Mouse (Mus musculus) stomach, postnatal 0 days (tissue): ENCODE measurements around the gene N4bp2. TPM values are rescaled to one million over a fixed set of nuclear protein-coding genes. Genes with fewer than 3 reads are reported as not detected.

Experiments used
- ATAC-seq: fragments of 200-750 bp; cut with Nextera tagmentation; 2 replicates; pipeline ENCODE4 v1.8.0; 2017; ENCODE audit not compliant: low FRiP score, low TSS enrichment
- DNase-seq: peaks from one replicate; pipeline ENCODE4 v3.0.0-alpha.2; 2016; ENCODE audit warnings: low spot score
- H3K27ac ChIP-seq: fragments of 300-500 bp; sonication (generic); replicated peaks from 2 replicates; pipeline ENCODE4 v1.5.1; 2014; ENCODE audit warnings: mild to moderate bottlenecking, control low read depth
- H3K27me3 ChIP-seq: fragments of 300-500 bp; sonication (generic); 2 replicates; pipeline ENCODE4 v1.6.1; 2014; ENCODE audit warnings: low read length; ENCODE audit not compliant: control insufficient read depth, insufficient read depth
- H3K36me3 ChIP-seq: fragments of 300-500 bp; sonication (generic); 2 replicates; pipeline ENCODE4 v1.6.1; 2014; ENCODE audit warnings: low read length, mixed read lengths; ENCODE audit not compliant: control insufficient read depth, insufficient read depth
- H3K4me1 ChIP-seq: fragments of 300-500 bp; sonication (generic); replicated peaks from 2 replicates; pipeline ENCODE4 v1.6.1; 2014; ENCODE audit warnings: antibody characterized with exemption; ENCODE audit not compliant: control insufficient read depth, insufficient read depth
- H3K4me2 ChIP-seq: fragments of 300-500 bp; sonication (generic); replicated peaks from 2 replicates; pipeline ENCODE4 v1.6.1; 2014; ENCODE audit warnings: low read depth, mild to moderate bottlenecking, control low read depth, moderate library complexity
- H3K4me3 ChIP-seq: fragments of 300-500 bp; sonication (generic); 2 replicates; pipeline ENCODE4 v1.5.1; 2014; ENCODE audit warnings: low read depth, low read length, control low read depth
- H3K9ac ChIP-seq: fragments of 300-500 bp; sonication (generic); 2 replicates; pipeline ENCODE4 v1.6.1; 2014; ENCODE audit warnings: mild to moderate bottlenecking, low read length, control low read depth, mixed read lengths
- H3K9me3 ChIP-seq: fragments of 300-500 bp; sonication (generic); 2 replicates; pipeline ENCODE4 v1.6.1; 2016; ENCODE audit warnings: low read length; ENCODE audit not compliant: control insufficient read depth
- CTCF ChIP-seq: IDR thresholded peaks from 2 replicates; pipeline ENCODE4 v1.5.1; 2016; ENCODE audit warnings: antibody characterized with exemption, low read depth, mild to moderate bottlenecking, moderate library complexity
- EP300 ChIP-seq: optimal IDR thresholded peaks from 2 replicates; pipeline ENCODE3; 2016; ENCODE audit warnings: antibody characterized with exemption
- WGBS: fragments of 180-500 bp; shearing (Covaris S2); extraction: QIAGEN DNeasy Blood & Tissue Kit; methylation state at CpG from one replicate; pipeline ENCODE4 v1.1.7; 2014; 5-methylcytosine and 5-hydroxymethylcytosine counted together
- polyA plus RNA-seq: library from polyadenylated mRNA; unstranded; fragments of >200 nt; fragmentation: Nextera tagmentation; extraction: Ambion mirVana; gene quantifications from 2 replicates; pipeline ENCODE4 v1.2.1, GENCODE M21; 2015

N4bp2 gene
- polyA plus RNA-seq, 1 experiment from 2014 or later, result 6.0 TPM

GRCm38 (mm10) chr5:65724311-65725054 lies 38.8 kb upstream of the N4bp2 start:
- H3K9me3 ChIP-seq, result no peaks in the 10 kb centered on the region
- TF ChIP-seq CTCF (peak; percentile 78), EP300 (no peak)
- H3K9ac ChIP-seq, result peak overlapping the region; percentile 58
- peak overlapping the region; percentile 95 for H3K27ac ChIP-seq
- peak overlapping the region; percentile 36 for H3K4me3 ChIP-seq
- no peaks in the 10 kb centered on the region for H3K36me3 ChIP-seq
- H3K4me1 ChIP-seq, result no peaks in the 10 kb centered on the region
- DNase-seq, result peak; percentile 81
- H3K27me3 ChIP-seq, result no peaks in the 10 kb centered on the region
- peak; percentile 89 for ATAC-seq
- WGBS, result 1% methylated on average over 23 of the region's 23 CpGs
- H3K4me2 ChIP-seq, result peak overlapping the region; percentile 67

GRCm38 (mm10) chr5:65731173-65732007 lies 31.9 kb upstream of the N4bp2 start:
- H3K9me3 ChIP-seq, result no peaks in the 10 kb centered on the region
- H3K27me3 ChIP-seq, result no peaks in the 10 kb centered on the region
- H3K9ac ChIP-seq, result no peak overlapping the region
- H3K4me1 ChIP-seq, result no peaks in the 10 kb centered on the region
- no peak for TF ChIP-seq EP300
- TF ChIP-seq CTCF, result no peak
- H3K4me2 ChIP-seq, result no peak overlapping the region
- H3K36me3 ChIP-seq, result no peaks in the 10 kb centered on the region
- no peak overlapping the region for H3K27ac ChIP-seq
- DNase-seq, result peak; percentile 56
- peak; percentile 54 for ATAC-seq
- WGBS, result 55% methylated on average over 9 of the region's 9 CpGs
- no peak overlapping the region for H3K4me3 ChIP-seq

GRCm38 (mm10) chr5:65735601-65736000 lies 27.7 kb upstream of the N4bp2 start:
- no peak for TF ChIP-seq CTCF
- TF ChIP-seq EP300, result no peak
- H3K36me3 ChIP-seq, result no peaks in the 10 kb centered on the region
- DNase-seq, result no peak
- no peak overlapping the region for H3K27ac ChIP-seq
- ATAC-seq, result no peak
- H3K9me3 ChIP-seq, result no peaks in the 10 kb centered on the region
- no peak overlapping the region for H3K9ac ChIP-seq
- 70% methylated on average over 2 of the region's 2 CpGs for WGBS
- H3K27me3 ChIP-seq, result no peaks in the 10 kb centered on the region
- no peaks in the 10 kb centered on the region for H3K4me1 ChIP-seq
- no peak overlapping the region for H3K4me3 ChIP-seq
- H3K4me2 ChIP-seq, result no peak overlapping the region

GRCm38 (mm10) chr5:65739366-65739765 lies 24.0 kb upstream of the N4bp2 start:
- Histone ChIP-seq H3K9ac (no peak overlapping the region), H3K27ac (no peak overlapping the region), H3K27me3 (no peaks in the 10 kb centered on the region), H3K9me3 (no peaks in the 10 kb centered on the region), H3K4me1 (no peaks in the 10 kb centered on the region), H3K36me3 (no peaks in the 10 kb centered on the region), H3K4me3 (no peak overlapping the region), H3K4me2 (no peak overlapping the region)
- TF ChIP-seq CTCF (no peak), EP300 (no peak)
- DNase-seq, result no peak
- no peak for ATAC-seq
- 94% methylated on average over 3 of the region's 3 CpGs for WGBS

- H3K9me3 ChIP-seq, result no peaks in the 10 kb centered on the region
- TF ChIP-seq CTCF, result no peak
- no peak for TF ChIP-seq EP300
- H3K4me3 ChIP-seq, result no peak overlapping the region
- no peaks in the 10 kb centered on the region for H3K4me1 ChIP-seq
- no peak for DNase-seq
- H3K27ac ChIP-seq, result no peak overlapping the region
- no peak for ATAC-seq
- no peak overlapping the region for H3K9ac ChIP-seq
- no peaks in the 10 kb centered on the region for H3K27me3 ChIP-seq
- 66% methylated on average over 5 of the region's 5 CpGs for whole genome bisulfite sequencing
- H3K36me3 ChIP-seq, result no peaks in the 10 kb centered on the region
- H3K4me2 ChIP-seq, result no peak overlapping the region
Observed at GRCm38 (mm10) chr5:65746908-65747307, 16.4 kb upstream of the N4bp2 start.

- no peak for TF ChIP-seq CTCF
- no peak for TF ChIP-seq EP300
- WGBS, result 44% methylated on average over 2 of the region's 2 CpGs
- H3K27ac ChIP-seq, result no peak overlapping the region
- no peak overlapping the region for H3K4me2 ChIP-seq
- DNase-seq (peak; percentile 50), ATAC-seq (0 out of 2 replicates have a peak, but pooled peaks have one; percentile 46)
- H3K4me1 ChIP-seq, result no peaks in the 10 kb centered on the region
- no peaks in the 10 kb centered on the region for H3K36me3 ChIP-seq
- H3K27me3 ChIP-seq, result no peaks in the 10 kb centered on the region
- H3K9ac ChIP-seq, result no peak overlapping the region
- no peaks in the 10 kb centered on the region for H3K9me3 ChIP-seq
- no peak overlapping the region for H3K4me3 ChIP-seq
Observed at GRCm38 (mm10) chr5:65748386-65748785, 14.9 kb upstream of the N4bp2 start.
